Mouse (Mus musculus): Measurements from ENCODE around the gene Ticam1.

- TF ChIP-seq CTCF (conservative IDR thresholded peaks at IDR 0.05; ENCODE audit: low read length) (no peak), POU5F1 (IDR thresholded peaks at IDR 0.05; ENCODE audit: borderline replicate concordance, low read length) (no peak)
These were observed 13.1 kb upstream of the Ticam1 start for GRCm38 (mm10) chr17:56289371-56290331.
